Mouse (Mus musculus): ENCODE measurements at regions not wholly inside any gene's neighbourhood (a gene's known extent, or its start where the extent isn't known, plus 50 kb on each side); places are given as distances from the start of the nearest gene placed in this dataset.

DNA sequence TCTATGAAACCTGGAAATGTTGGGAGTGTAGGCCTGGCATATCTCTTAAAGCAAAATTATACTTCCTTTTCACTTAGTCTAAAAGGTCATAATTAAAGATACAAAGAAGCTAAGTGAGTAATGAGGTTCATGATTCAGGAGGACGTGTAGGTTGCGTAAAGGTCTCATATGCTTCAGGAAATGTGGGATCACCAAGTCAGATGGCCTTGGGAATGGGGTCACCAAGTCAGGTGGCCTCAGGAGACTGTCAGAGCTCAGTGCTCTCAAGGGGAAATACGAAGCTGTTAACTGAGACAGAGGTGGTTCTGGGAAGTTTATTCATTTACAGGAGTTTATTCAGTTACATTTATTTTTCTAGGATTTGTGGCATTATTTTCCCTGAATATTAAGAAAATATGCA lies 85.4 kb upstream of the Rcn1 start:
- H3K27me3 ChIP-seq (replicated peaks) = peaks cover 3% of the 10 kb centered on the region
- H3K9me3 ChIP-seq (replicated peaks; ENCODE audit: low read length) = no peaks in the 10 kb centered on the region
- DNase-seq (ENCODE audit: extremely low read depth) = no peak
- H3K9ac ChIP-seq (ENCODE audit: insufficient read depth, low read depth) = no peak overlapping the region
- in situ Hi-C loops (cut with MboI; ENCODE audit: low pct_ligation_motif_present, low pct_unique_long_range_greater_than_20kb, low sequenced_read_pairs) = no loop called here
- H3K27ac ChIP-seq (ENCODE audit: insufficient read depth, low read depth) = no peak overlapping the region
- H3K36me3 ChIP-seq (replicated peaks in 1 of 2; ENCODE audit: control insufficient read depth in 1 of 2, insufficient read depth in 1 of 2, low read length in 1 of 2) = no peaks in the 10 kb centered on the region
- peaks cover 0 to 3% of the 10 kb centered on the region in 2 experiments; a peak in 1 of 4 replicates for H3K4me1 ChIP-seq (ENCODE audit: control insufficient read depth in 1 of 2, insufficient read depth in 2 of 2)
- no peak overlapping the region for H3K4me3 ChIP-seq (replicated peaks in 1 of 3; ENCODE audit: low read depth in 2 of 3, low read length in 2 of 3, poor library complexity in 1 of 3)
- TF ChIP-seq ZC3H11A (IDR thresholded peaks at IDR 0.05; ENCODE audit: low read depth, low read length) (no peak), ELF1 (IDR thresholded peaks at IDR 0.05; ENCODE audit: low read depth, low read length) (no peak), ETS1 (conservative IDR thresholded peaks at IDR 0.05; ENCODE audit: low read depth, low read length) (no peak), CHD1 (IDR thresholded peaks at IDR 0.05; ENCODE audit: low read depth, low read length) (no peak), POLR2AphosphoS2 (IDR thresholded peaks at IDR 0.05; ENCODE audit: low read depth, low read length) (no peak), GABPA (IDR thresholded peaks at IDR 0.05; ENCODE audit: insufficient replicate concordance, low read depth, low read length) (no peak), PAX5 (IDR thresholded peaks at IDR 0.05; ENCODE audit: low read length) (no peak), ZKSCAN1 (IDR thresholded peaks at IDR 0.05; ENCODE audit: borderline replicate concordance, low read depth, low read length) (no peak), MEF2A (IDR thresholded peaks at IDR 0.05; ENCODE audit: borderline replicate concordance, low read depth, low read length) (no peak), POLR2A (IDR thresholded peaks at IDR 0.05; ENCODE audit: low read depth, low read length) (no peak)
- no peak overlapping the region for H3K4me2 ChIP-seq (ENCODE audit: insufficient read depth, low read depth, poor library complexity, severe bottlenecking)
- dilution Hi-C loops (cut with MboI; ENCODE audit: extremely low pct_ligation_motif_present, extremely low pct_unique_long_range_greater_than_20kb, low sequenced_read_pairs) = no loop called here
- no peaks in the 10 kb centered on the region for H3K79me2 ChIP-seq (replicated peaks; ENCODE audit: control insufficient read depth, extremely low read depth, insufficient read depth, poor library complexity, severe bottlenecking)

DNA sequence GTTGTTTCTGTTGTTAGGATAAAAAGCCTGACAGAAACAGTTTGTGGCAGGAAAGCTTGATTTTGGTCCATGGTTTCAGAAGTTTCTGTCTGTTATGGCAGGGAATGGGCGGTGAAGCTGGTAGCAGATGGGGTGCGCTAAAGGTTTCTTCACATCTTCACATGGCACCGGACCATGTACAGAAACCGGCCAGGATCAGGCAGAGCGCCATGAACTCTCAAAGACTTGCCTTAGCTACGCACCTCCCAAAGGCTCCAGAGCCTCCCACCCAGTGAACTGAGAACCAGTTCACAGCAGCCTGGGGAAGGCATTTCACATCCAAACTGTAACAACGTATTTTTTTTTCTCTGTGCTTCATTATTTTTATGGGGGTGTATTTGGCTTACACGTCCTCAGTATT lies 86.2 kb upstream of the Rcn1 start:
- peaks cover 3% of the 10 kb centered on the region for H3K27me3 ChIP-seq (replicated peaks)
- H3K9ac ChIP-seq (ENCODE audit: insufficient read depth, low read depth) = no peak overlapping the region
- H3K36me3 ChIP-seq (replicated peaks in 1 of 2; ENCODE audit: control insufficient read depth in 1 of 2, insufficient read depth in 1 of 2, low read length in 1 of 2) = no peaks in the 10 kb centered on the region
- DNase-seq (ENCODE audit: extremely low read depth) = no peak
- H3K4me3 ChIP-seq (replicated peaks in 1 of 3; ENCODE audit: low read depth in 2 of 3, low read length in 2 of 3, poor library complexity in 1 of 3) = no peak overlapping the region
- no peak overlapping the region for H3K27ac ChIP-seq (ENCODE audit: insufficient read depth, low read depth)
- no peaks in the 10 kb centered on the region for H3K9me3 ChIP-seq (replicated peaks; ENCODE audit: low read length)
- H3K4me2 ChIP-seq (ENCODE audit: insufficient read depth, low read depth, poor library complexity, severe bottlenecking) = no peak overlapping the region
- no peaks in the 10 kb centered on the region for H3K4me1 ChIP-seq (ENCODE audit: control insufficient read depth in 1 of 2, insufficient read depth in 2 of 2)
- no peak for TF ChIP-seq PAX5 (IDR thresholded peaks at IDR 0.05; ENCODE audit: low read length)
- no peak for TF ChIP-seq ZKSCAN1 (IDR thresholded peaks at IDR 0.05; ENCODE audit: borderline replicate concordance, low read depth, low read length)
- TF ChIP-seq MAX (IDR thresholded peaks at IDR 0.05; ENCODE audit: low read length) = no peak
- no peak for TF ChIP-seq E2F4 (IDR thresholded peaks at IDR 0.05; ENCODE audit: insufficient replicate concordance, low read depth, low read length)
- no peak for TF ChIP-seq RCOR1 (conservative IDR thresholded peaks at IDR 0.05; ENCODE audit: low read depth, low read length)
- no peak for TF ChIP-seq HCFC1 (IDR thresholded peaks at IDR 0.05; ENCODE audit: low read depth, low read length)
- no peak for TF ChIP-seq ETS1 (conservative IDR thresholded peaks at IDR 0.05; ENCODE audit: low read depth, low read length)
- no peak for TF ChIP-seq JUND (conservative IDR thresholded peaks at IDR 0.05; ENCODE audit: low read depth, low read length)
- in situ Hi-C loops (cut with MboI; ENCODE audit: low pct_ligation_motif_present, low pct_unique_long_range_greater_than_20kb, low sequenced_read_pairs) = no loop called here
- dilution Hi-C loops (cut with MboI; ENCODE audit: extremely low pct_ligation_motif_present, extremely low pct_unique_long_range_greater_than_20kb, low sequenced_read_pairs) = no loop called here
- no peaks in the 10 kb centered on the region for H3K79me2 ChIP-seq (replicated peaks; ENCODE audit: control insufficient read depth, extremely low read depth, insufficient read depth, poor library complexity, severe bottlenecking)
